Mouse (Mus musculus): Measurements from ENCODE around the gene Cavin3.
"Not testable (repeated sequence)": the region's sequence is repeated elsewhere in the genome, so short reads cannot be mapped to it uniquely, and the experiment has no call there.

Gene Cavin3

DNA sequence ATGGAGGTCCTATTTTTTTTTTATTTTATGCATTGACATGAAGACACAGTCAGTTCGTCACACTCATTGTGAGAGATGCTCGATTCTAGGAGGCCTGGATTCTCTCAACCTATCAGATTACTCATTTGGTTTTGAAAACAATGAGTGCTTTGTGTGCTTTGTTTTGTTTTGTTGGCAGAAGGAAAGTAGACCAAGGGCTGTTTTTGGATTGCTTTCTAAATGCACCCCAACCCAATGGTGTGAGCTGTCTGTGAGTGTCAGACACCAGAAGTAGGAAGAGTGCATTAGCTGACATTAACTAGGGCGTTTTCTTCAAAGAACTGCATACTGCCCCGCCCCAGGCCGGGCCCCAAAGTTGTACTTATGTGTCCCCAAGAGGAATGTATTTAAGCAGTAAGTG is 2.0 kb downstream of the Cavin3 start:
- DNase-seq: no peak

- no peak for DNase-seq
Measured at GRCm38 (mm10) chr7:105479232-105479631, 2.9 kb downstream of the Cavin3 start.

GRCm38 (mm10) chr7:105478344-105478743 is 3.8 kb downstream of the Cavin3 start:
- no peak for DNase-seq

- DNase-seq: no peak
Measured at GRCm38 (mm10) chr7:105477841-105478240, 4.3 kb downstream of the Cavin3 start.

DNA sequence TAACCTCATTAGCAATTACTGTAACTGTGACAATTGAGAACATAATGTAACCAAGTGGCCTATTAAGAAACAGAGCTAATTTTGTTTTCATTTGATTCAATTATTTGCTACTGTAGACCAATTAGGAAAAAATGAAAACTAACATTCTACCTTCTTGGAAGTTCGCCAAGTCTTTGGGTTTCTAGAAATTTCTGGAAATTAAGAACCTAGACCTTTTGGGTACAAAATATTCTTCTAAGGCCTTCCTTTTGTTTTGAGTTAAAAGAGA is 4.7 kb downstream of the Cavin3 start:
- DNase-seq: no peak

DNA sequence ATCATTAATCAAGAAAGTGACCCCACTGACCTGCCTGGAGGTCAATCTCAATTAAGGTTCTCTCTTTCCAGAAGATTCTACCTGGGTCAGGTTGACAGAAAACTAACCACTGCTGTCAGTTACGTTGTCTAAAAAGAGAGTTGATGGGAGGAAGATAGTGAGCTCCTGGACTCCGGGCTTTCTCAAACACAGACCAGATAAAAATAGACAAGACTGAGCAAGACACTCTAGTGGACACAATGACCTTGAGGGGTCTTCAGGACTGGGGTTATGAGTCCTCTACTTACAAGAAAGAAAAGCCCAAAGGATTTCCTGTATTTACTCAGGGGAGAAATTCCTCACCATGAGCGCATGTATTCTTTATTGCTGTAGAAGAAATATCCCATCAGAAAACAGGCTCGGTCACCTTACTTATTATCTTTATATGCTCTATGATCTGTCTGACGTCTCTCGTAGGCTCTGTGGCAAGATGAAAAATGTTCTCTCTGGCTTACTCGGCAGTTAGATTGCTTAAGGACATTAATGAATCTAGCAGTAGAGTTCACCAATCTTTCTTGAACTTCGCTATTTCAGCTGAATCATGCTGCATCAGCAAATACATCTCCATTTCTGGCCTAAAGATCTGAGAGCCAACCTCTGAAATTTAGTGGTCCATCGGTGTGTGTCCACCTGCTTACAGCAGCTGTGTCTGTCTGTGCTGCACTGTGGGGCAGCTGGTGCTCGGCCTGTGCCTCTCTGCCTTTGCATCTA is 5.2 kb downstream of the Cavin3 start:
- DNase-seq: no peak

GRCm38 (mm10) chr7:105475396-105475949 is 6.6 kb downstream of the Cavin3 start:
- no peak for DNase-seq

DNA sequence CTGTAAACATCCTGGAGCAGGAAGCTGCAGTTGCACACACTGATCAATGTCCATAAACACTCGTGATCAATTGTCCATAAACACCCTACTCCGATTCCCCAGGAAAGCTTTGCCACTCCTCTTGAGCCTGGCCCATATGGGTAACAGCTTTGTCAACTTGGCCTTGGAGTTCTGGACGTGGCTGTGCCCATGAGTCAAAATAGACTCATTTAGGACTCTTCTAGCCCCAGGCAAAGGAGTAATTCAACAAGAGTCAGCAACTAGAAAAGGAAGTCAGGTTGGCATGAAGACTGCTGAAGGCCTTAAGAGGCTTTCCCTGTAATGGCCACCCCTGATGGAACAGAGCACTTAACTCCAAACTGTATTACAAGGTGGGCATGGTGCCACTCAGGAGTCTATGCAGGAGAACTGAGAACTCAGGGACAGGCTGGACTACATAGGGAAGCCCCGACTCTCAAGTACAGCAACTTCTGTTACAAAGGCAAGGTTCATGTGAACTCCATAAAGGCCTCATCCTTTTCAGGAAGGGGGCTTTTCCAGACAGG is 7.3 kb downstream of the Cavin3 start:
- DNase-seq: no peak

DNA sequence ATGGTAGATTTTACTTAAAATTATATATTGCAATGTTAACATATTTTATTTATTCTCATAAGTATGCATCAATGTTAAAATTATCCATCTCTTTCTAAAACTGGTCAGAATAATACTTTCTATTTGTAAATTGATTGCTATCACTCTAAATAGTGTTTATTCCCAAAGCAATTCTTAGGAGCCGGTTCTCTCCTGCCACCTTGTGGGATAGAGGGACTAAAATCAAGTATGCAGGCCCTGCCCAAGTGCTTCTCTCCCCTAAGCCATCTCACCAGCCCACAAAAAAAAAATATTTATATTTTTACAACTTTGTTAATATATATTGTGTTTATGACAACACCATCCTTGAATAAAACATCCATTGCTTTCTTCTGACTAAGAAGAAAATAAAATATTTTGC is 9.5 kb downstream of the Cavin3 start:
- no peak for DNase-seq

DNA sequence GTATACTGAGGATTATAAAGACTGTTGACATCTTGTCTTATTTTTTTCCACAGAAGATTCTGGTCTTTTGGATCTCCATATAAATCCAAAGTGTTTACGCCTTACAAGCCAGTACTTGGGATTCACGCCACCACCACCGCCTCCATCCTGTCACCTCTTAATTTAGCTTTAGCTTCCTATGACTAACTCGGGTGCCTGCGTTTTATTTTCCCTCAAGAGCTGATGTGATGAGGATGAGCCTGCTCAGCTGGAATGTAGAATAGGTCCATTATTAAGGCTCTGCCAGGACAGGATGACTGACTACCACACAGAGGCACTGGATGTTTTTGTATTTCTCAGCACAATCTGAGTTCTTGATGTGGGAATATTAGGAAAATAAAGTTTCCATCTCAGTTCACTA is 16.6 kb downstream of the Cavin3 start:
- not testable (repeated sequence) for DNase-seq

GRCm38 (mm10) chr7:105458546-105458945 is 23.6 kb downstream of the Cavin3 start:
- no peak for DNase-seq

DNA sequence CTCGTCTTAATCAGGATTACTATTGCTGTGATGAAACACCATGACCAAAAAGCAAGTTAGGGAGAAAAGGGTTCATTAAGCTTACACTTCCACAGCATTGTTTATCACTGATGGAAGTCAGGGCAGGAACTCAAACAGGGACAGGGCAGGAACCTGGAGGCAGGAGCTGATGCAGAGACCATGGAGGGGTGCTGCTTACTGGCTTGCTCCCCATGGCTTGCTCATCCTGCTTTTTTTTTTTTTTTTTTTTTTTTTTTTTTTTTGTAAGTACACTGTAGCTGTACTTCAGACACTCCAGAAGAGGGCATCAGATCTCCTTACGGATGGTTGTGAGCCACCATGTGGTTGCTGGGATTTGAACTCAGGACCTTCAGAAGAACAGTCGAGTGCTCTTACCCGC is 28.8 kb downstream of the Cavin3 start:
- DNase-seq: not testable (repeated sequence)

DNA sequence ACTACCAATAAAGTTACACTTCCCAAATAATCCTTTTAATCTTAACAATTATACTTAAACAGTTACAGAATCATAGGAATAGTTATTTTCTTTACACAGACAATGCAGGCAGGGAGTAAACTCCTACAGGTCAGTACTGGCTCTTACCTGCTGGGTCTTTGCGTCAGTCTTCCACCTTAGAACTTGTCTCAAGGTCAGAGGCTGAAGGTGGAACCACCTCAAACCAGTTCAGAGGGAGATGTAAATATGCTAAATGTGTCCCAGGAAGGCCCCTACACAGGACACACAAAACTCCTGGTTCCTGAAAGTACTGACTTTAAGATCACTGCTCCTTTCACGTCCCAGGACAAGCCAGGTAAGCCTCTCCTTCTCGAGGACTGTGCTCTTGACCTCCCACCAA is 37.0 kb downstream of the Cavin3 start:
- DNase-seq: no peak

DNA sequence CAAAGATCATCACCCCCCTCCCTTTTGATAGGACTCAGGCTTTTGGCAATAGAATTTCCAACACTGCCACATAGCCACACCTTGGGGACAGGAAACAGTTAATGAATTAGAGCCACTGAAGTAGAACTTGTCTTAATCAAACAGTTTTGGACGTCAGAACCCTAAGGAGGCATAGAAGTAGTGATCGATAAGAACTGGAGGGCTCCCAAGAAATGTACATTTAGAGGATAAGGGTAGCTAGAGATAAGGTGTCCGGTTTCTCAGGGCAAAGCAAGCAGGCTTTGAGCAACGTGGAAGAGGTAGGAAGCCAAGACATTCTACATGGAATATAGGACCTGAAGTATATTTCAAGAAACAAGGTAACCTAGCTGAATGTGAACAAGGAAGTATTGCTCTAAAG is 40.7 kb downstream of the Cavin3 start:
- DNase-seq: no peak

DNA sequence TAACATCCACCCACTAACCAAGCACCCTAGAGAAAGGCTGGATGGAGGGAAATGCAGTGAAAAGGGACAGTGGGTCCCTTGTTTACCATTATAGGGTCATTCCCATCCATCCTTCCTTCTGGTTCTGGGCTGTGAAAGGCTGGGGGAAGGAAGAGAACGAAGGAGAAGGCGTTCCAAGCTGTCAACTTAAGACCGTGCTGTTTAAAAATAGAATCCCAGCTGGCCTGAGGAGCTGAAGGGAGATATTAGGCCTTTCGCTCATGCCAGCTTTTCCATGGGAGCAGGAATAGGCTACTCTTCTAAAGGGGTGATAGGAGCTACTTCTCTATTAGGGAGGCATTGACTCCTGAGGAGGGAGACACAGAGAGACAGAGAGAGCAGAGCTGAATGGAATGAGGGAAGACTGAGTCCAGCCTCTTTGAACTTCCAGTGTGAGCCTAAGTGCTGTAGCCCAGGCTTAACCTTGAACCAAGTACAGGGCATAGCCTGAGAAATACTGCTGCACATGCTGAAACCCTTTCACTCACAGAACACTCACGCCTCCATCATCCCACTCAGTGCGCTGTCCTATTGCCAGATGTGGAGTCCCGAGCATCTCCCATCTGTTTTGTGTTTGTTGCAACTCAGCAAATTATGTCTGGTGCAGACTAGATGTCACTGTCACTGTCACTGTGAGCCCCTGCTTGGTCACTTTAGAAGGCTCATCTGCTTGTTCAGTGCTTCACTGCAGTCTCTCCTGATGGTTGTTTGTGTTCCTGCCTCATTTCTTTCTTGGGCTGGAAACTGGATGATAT is 43.9 kb downstream of the Cavin3 start:
- DNase-seq: no peak

DNA sequence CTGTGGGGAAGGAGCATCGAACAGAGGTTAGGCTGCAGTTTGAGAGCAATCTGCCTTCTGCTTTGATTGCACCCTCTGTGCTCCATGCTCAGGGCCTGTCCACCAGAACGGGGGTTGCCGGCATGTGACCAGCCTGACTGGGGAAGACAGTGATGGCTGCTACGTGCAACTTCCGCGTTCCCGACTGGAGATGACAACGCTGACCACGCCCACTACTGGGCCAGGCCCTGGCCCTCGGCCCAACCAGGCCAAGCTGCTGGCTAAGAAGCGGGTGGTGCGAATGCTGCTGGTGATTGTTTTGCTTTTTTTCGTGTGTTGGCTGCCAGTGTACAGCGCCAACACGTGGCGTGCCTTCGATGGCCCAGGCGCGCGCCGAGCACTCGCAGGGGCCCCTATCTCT is 47.3 kb downstream of the Cavin3 start:
- DNase-seq: no peak

GRCm38 (mm10) chr7:105433859-105434258 is 48.2 kb downstream of the Cavin3 start:
- DNase-seq: no peak

GRCm38 (mm10) chr7:105432058-105432457 is 50.0 kb downstream of the Cavin3 start:
- no peak for DNase-seq
